Mouse (Mus musculus): Measurements from ENCODE around the gene Rbp1. TPM values are rescaled to one million over a fixed set of nuclear protein-coding genes. Genes with fewer than 3 reads are reported as not detected.
A peak's percentile ranks its signal among the peaks of the same experiment; 100 is the strongest.

Gene Rbp1
- total and polyA plus RNA-seq, 2 experiments, result 10.7 to 11.5 TPM

DNA sequence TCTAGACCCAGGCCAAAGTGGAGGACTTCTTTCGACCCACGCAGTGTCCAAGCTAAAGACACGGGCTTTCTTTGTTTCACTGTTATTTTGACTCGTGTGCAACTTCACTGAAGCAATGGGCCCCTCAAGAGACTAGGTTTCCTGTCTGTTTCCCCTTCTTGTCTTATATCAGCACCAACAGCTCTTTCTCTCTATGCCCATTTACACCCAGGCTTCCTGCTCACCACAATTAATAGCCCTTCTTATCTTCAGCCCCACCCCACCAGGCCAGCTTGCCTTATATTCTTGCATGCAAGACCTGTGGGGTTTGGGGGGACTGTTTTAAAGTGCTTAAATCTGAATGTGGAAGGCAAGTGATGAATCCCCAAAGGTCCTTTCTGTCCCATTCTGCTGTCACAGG is 66.8 kb downstream of the Rbp1 start:
- no peaks in the 10 kb centered on the region for H3K36me3 ChIP-seq (ENCODE audit: control insufficient read depth, insufficient read depth, low read length)
- H3K9ac ChIP-seq (ENCODE audit: low read depth, low read length), result no peak overlapping the region
- no peak overlapping the region for H3K27ac ChIP-seq (replicated peaks; ENCODE audit: insufficient read depth, low read depth, low read length)
- H3K4me3 ChIP-seq (ENCODE audit: insufficient read depth, low read depth, low read length), result no peak overlapping the region
- no peaks in the 10 kb centered on the region for H3K27me3 ChIP-seq (ENCODE audit: control insufficient read depth, insufficient read depth, low read length)
- H3K4me1 ChIP-seq (ENCODE audit: control insufficient read depth, insufficient read depth, low read length), result peaks cover 3% of the 10 kb centered on the region; the same call in 1 of the 2 replicates
- 69% methylated on average over 4 of the region's 4 CpGs for WGBS
- no peaks in the 10 kb centered on the region for H3K79me2 ChIP-seq (ENCODE audit: control insufficient read depth, insufficient read depth, low read length)
- TF ChIP-seq POLR2A (IDR thresholded peaks at IDR 0.05; ENCODE audit: extremely low read depth, insufficient read depth, low read length) (no peak), CTCF (IDR thresholded peaks at IDR 0.05; ENCODE audit: low read depth, low read length) (no peak)
- DNase-seq (ENCODE audit: extremely low read depth, low read depth, low spot score), result no peak

DNA sequence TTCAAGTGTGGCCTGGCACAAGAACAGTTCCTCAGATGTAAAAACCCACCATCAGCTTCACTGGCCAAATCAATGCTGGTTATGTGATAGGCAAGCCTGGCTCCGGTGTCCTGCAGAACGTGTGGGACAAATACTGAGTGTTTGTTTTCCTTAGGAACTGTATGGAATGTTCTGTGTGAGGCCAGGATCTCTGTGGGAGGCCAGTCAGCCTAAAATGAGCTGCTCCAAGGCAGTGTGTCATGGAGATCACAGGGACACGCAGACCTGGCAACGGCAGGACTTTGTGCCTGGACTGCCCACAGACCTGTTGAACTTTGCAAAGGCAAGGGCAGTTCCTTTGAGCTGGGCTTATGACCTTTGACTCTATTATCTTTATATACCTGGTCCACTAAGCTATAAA is 67.4 kb downstream of the Rbp1 start:
- DNase-seq (ENCODE audit: extremely low read depth, low read depth, low spot score), result peak; percentile 14
- WGBS, result 13% methylated on average over 4 of the region's 4 CpGs
- H3K27ac ChIP-seq (replicated peaks; ENCODE audit: insufficient read depth, low read depth, low read length), result no peak overlapping the region
- H3K36me3 ChIP-seq (ENCODE audit: control insufficient read depth, insufficient read depth, low read length), result no peaks in the 10 kb centered on the region
- no peaks in the 10 kb centered on the region for H3K27me3 ChIP-seq (ENCODE audit: control insufficient read depth, insufficient read depth, low read length)
- H3K4me1 ChIP-seq (ENCODE audit: control insufficient read depth, insufficient read depth, low read length), result peaks cover 2% of the 10 kb centered on the region; the same call in 1 of the 2 replicates
- H3K4me3 ChIP-seq (ENCODE audit: insufficient read depth, low read depth, low read length), result no peak overlapping the region
- H3K9ac ChIP-seq (ENCODE audit: low read depth, low read length), result no peak overlapping the region
- no peaks in the 10 kb centered on the region for H3K79me2 ChIP-seq (ENCODE audit: control insufficient read depth, insufficient read depth, low read length)
- no peak for TF ChIP-seq POLR2A (IDR thresholded peaks at IDR 0.05; ENCODE audit: extremely low read depth, insufficient read depth, low read length)
- TF ChIP-seq CTCF (IDR thresholded peaks at IDR 0.05; ENCODE audit: low read depth, low read length), result no peak

DNA sequence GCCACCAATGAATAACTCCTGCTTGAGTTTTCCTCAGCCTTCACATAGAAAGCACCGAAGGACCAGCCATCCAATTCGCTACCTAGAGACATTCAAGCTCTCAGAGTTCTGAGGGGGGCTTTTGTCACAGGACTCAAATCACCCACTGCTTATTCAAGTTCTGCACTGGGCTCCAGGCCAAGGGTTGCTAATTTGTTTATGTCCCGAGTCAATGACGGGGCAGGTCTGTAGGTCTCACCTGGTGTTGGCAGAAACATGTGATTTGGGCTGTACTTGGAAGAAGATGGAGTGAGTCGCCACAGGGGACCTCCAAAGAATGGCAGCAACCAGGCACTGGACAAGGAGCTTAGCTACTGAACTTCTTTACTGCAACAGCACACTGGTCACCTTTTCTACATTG is 68.3 kb downstream of the Rbp1 start:
- no peak overlapping the region for H3K27ac ChIP-seq (replicated peaks; ENCODE audit: insufficient read depth, low read depth, low read length)
- no peak for DNase-seq (ENCODE audit: extremely low read depth, low read depth, low spot score)
- H3K4me1 ChIP-seq (ENCODE audit: control insufficient read depth, insufficient read depth, low read length), result no peaks in the 10 kb centered on the region
- no peak overlapping the region for H3K9ac ChIP-seq (ENCODE audit: low read depth, low read length)
- H3K36me3 ChIP-seq (ENCODE audit: control insufficient read depth, insufficient read depth, low read length), result no peaks in the 10 kb centered on the region
- no peak for TF ChIP-seq CTCF (IDR thresholded peaks at IDR 0.05; ENCODE audit: low read depth, low read length)
- no peak for TF ChIP-seq POLR2A (IDR thresholded peaks at IDR 0.05; ENCODE audit: extremely low read depth, insufficient read depth, low read length)
- WGBS, result 71% methylated on average over 5 of the region's 5 CpGs
- no peaks in the 10 kb centered on the region for H3K79me2 ChIP-seq (ENCODE audit: control insufficient read depth, insufficient read depth, low read length)
- H3K4me3 ChIP-seq (ENCODE audit: insufficient read depth, low read depth, low read length), result no peak overlapping the region
- H3K27me3 ChIP-seq (ENCODE audit: control insufficient read depth, insufficient read depth, low read length), result no peaks in the 10 kb centered on the region

DNA sequence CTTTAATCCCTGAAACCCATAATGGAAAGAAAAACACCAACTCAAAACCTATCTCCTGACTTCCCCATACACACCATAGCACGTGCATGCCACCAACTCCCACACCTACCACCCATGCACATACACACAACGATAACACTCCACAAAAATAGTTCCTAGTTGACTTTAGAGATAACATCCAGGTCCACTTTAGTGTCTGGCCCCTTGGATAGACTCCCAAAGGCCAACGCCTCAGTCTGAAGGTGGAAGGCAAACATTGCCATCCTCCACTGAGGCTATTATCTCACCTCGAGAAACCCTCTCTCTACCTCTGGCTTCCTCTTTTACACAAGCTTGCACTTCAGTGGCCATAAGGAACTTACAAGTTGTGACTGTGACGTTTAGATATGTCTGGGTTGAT is 69.5 kb downstream of the Rbp1 start:
- no peak overlapping the region for H3K27ac ChIP-seq (replicated peaks; ENCODE audit: insufficient read depth, low read depth, low read length)
- no peaks in the 10 kb centered on the region for H3K36me3 ChIP-seq (ENCODE audit: control insufficient read depth, insufficient read depth, low read length)
- H3K9ac ChIP-seq (ENCODE audit: low read depth, low read length), result no peak overlapping the region
- no peaks in the 10 kb centered on the region for H3K4me1 ChIP-seq (ENCODE audit: control insufficient read depth, insufficient read depth, low read length)
- H3K79me2 ChIP-seq (ENCODE audit: control insufficient read depth, insufficient read depth, low read length), result no peaks in the 10 kb centered on the region
- H3K27me3 ChIP-seq (ENCODE audit: control insufficient read depth, insufficient read depth, low read length), result no peaks in the 10 kb centered on the region
- H3K4me3 ChIP-seq (ENCODE audit: insufficient read depth, low read depth, low read length), result no peak overlapping the region
- no peak for DNase-seq (ENCODE audit: extremely low read depth, low read depth, low spot score)
- 73% methylated on average over 5 of the region's 5 CpGs for WGBS
- TF ChIP-seq CTCF (IDR thresholded peaks at IDR 0.05; ENCODE audit: low read depth, low read length), result no peak
- TF ChIP-seq POLR2A (IDR thresholded peaks at IDR 0.05; ENCODE audit: extremely low read depth, insufficient read depth, low read length), result no peak

DNA sequence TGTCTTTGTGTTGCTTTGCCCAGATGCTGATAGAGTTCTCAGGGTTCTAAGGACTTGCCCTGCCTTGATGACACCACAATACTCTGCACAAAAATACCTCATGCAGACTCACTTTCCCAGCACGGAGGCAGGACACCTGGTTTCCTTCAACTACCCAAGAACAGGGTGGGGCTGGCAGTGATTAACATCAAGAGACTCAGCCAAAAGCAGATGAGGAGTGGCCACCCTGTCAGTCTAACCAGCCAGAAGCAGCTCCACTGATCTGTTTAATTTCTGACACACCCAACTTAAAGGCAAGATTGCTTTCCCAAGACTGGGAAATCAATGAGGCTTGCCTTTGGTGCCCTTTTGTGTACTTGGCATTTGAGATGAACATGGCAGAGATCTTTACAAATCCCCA is 70.1 kb downstream of the Rbp1 start:
- H3K27ac ChIP-seq (replicated peaks; ENCODE audit: insufficient read depth, low read depth, low read length), result no peak overlapping the region
- no peaks in the 10 kb centered on the region for H3K36me3 ChIP-seq (ENCODE audit: control insufficient read depth, insufficient read depth, low read length)
- no peak overlapping the region for H3K4me3 ChIP-seq (ENCODE audit: insufficient read depth, low read depth, low read length)
- H3K79me2 ChIP-seq (ENCODE audit: control insufficient read depth, insufficient read depth, low read length), result no peaks in the 10 kb centered on the region
- H3K27me3 ChIP-seq (ENCODE audit: control insufficient read depth, insufficient read depth, low read length), result no peaks in the 10 kb centered on the region
- H3K9ac ChIP-seq (ENCODE audit: low read depth, low read length), result no peak overlapping the region
- TF ChIP-seq CTCF (IDR thresholded peaks at IDR 0.05; ENCODE audit: low read depth, low read length) (no peak), POLR2A (IDR thresholded peaks at IDR 0.05; ENCODE audit: extremely low read depth, insufficient read depth, low read length) (no peak)
- 84% methylated on average over 1 of the region's 1 CpGs for WGBS
- no peaks in the 10 kb centered on the region for H3K4me1 ChIP-seq (ENCODE audit: control insufficient read depth, insufficient read depth, low read length)
- DNase-seq (ENCODE audit: extremely low read depth, low read depth, low spot score), result no peak

Other genes starting within 250 kb of the Rbp1 start
- gene Nmnat3, start 135.5 kb upstream of the Rbp1 start, total RNA-seq (2014; rRNA removed), result 8.5 and 9.2 TPM in 2 replicates
- 10.7 and 11.1 TPM in 2 replicates for gene Nmnat3, start 135.5 kb upstream of the Rbp1 start, polyA plus RNA-seq (2012; rRNA removed)
- not detected in 2 replicates for gene Rbp2, start 63.2 kb downstream of the Rbp1 start, total RNA-seq (2014; rRNA removed)
- not detected in 2 replicates for gene Rbp2, start 63.2 kb downstream of the Rbp1 start, polyA plus RNA-seq (2012; rRNA removed)
- 89.6 and 108 TPM in 2 replicates for gene Copb2, start 140.8 kb downstream of the Rbp1 start, total RNA-seq (2014; rRNA removed)
- gene Copb2, start 140.8 kb downstream of the Rbp1 start, polyA plus RNA-seq (2012; rRNA removed), result 23.9 and 24.6 TPM in 2 replicates
- 43.2 and 44.7 TPM in 2 replicates for gene Mrps22, start 178.7 kb downstream of the Rbp1 start, total RNA-seq (2014; rRNA removed)
- 22.6 and 24.7 TPM in 2 replicates for gene Mrps22, start 178.7 kb downstream of the Rbp1 start, polyA plus RNA-seq (2012; rRNA removed)